Mouse (Mus musculus): ENCODE data around the gene 1700012P22Rik.

DNA sequence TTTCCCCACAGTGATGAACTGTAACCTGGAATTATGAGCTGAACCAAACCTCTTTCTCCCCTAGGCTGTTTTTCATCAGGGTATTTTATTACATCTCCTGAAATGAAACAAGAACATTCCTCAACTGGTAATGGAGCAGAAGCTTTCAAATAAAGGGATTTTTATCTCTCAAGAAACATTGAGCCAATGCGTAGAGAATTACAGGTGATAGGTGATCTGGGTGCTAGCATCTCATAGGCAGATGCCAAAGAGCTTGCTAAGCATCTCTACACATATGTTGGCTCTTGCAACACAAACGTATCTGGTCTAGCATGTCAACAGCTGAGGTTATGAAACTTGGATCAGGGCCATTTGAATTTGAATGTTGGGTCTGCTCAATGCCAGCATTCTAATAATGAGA lies 26.6 kb upstream of the 1700012P22Rik start:
- TF ChIP-seq CTCF (IDR thresholded peaks at IDR 0.05; ENCODE audit: low read depth, low read length) (no peak), GATA1 (IDR thresholded peaks at IDR 0.05; ENCODE audit: borderline replicate concordance, low read length) (no peak), TAL1 (conservative IDR thresholded peaks at IDR 0.05; ENCODE audit: low read depth, low read length) (no peak), POLR2AphosphoS5 (IDR thresholded peaks at IDR 0.05; ENCODE audit: insufficient replicate concordance, low read depth, low read length) (no peak), GATA2 (IDR thresholded peaks at IDR 0.05; ENCODE audit: borderline replicate concordance, low read depth, low read length) (no peak)
